Mouse (Mus musculus) thymus, adult 2 months (tissue): ENCODE measurements around the gene Adh7. TPM values are rescaled to one million over a fixed set of nuclear protein-coding genes. Genes with fewer than 3 reads are reported as not detected.

ENCODE experiments used
- DNase-seq: peaks from one replicate; pipeline ENCODE4 v3.0.0; 2021
- H3K27ac ChIP-seq: fragments of 200-500 bp; 2 replicates; pipeline ENCODE4 v1.5.1; 2012; ENCODE audit warnings: low read length, control low read depth; ENCODE audit not compliant: control insufficient read depth, insufficient read depth
- H3K27me3 ChIP-seq: fragments of 200-500 bp; 2 replicates; pipeline ENCODE4 v1.6.1; 2012; ENCODE audit warnings: mild to moderate bottlenecking, low read length, moderate library complexity, mixed read lengths; ENCODE audit not compliant: control insufficient read depth, insufficient read depth
- H3K36me3 ChIP-seq: fragments of 200-500 bp; 2 replicates; pipeline ENCODE4 v1.6.1; 2012; ENCODE audit warnings: mild to moderate bottlenecking, low read length, moderate library complexity; ENCODE audit not compliant: control insufficient read depth, insufficient read depth
- H3K4me1 ChIP-seq: fragments of 200-500 bp; replicated peaks from 2 replicates; pipeline ENCODE4 v1.6.1; 2012; ENCODE audit warnings: low read length; ENCODE audit not compliant: control insufficient read depth, insufficient read depth
- H3K4me3 ChIP-seq: fragments of 200-500 bp; 2 replicates; pipeline ENCODE4 v1.5.1; 2012; ENCODE audit warnings: mild to moderate bottlenecking, low read length, control low read depth, moderate library complexity; ENCODE audit not compliant: control insufficient read depth, insufficient read depth
- CTCF ChIP-seq: fragments of 200-500 bp; IDR thresholded peaks from 2 replicates; pipeline ENCODE4 v1.5.1; 2012; ENCODE audit warnings: mild to moderate bottlenecking, control low read depth, low read length, moderate library complexity, borderline replicate concordance; ENCODE audit not compliant: control insufficient read depth, poor library complexity, insufficient read depth; ENCODE audit errors: extremely low read depth
- POLR2A ChIP-seq: fragments of 200-500 bp; IDR thresholded peaks from 2 replicates; pipeline ENCODE4 v1.6.1; 2012; ENCODE audit warnings: mild to moderate bottlenecking, low read length, control low read depth, moderate library complexity; ENCODE audit not compliant: control insufficient read depth, poor library complexity, insufficient read depth; ENCODE audit errors: extremely low read depth
- WGBS: fragments of 180-500 bp; shearing (Covaris S2); methylation state at CpG from one replicate; pipeline ENCODE4 v1.1.7; 2018; 5-methylcytosine and 5-hydroxymethylcytosine counted together
- polyA plus RNA-seq: library from polyadenylated mRNA; depleted of rRNA; stranded (reverse); fragments of >200 nt; gene quantifications from 2 replicates; pipeline ENCODE4 v1.2.3, GENCODE M21; 2012

The Adh7 gene
- polyA plus RNA-seq, 1 experiment = 0.16 TPM

GRCm38 (mm10) chr3:138210432-138211075 is 7.0 kb upstream of the Adh7 start:
- H3K27ac ChIP-seq = no peak overlapping the region
- TF ChIP-seq POLR2A = no peak
- no peak for TF ChIP-seq CTCF

GRCm38 (mm10) chr3:138212431-138212951 is 5.1 kb upstream of the Adh7 start:
- no peak for TF ChIP-seq POLR2A
- TF ChIP-seq CTCF = no peak
- Histone ChIP-seq H3K27ac (no peak overlapping the region), H3K36me3 (no peaks in the 10 kb centered on the region), H3K4me1 (no peaks in the 10 kb centered on the region), H3K4me3 (no peak overlapping the region), H3K27me3 (no peaks in the 10 kb centered on the region)
- no peak for DNase-seq
- 95% methylated on average over 4 of the region's 4 CpGs for WGBS

More at GRCm38 (mm10) chr3:138210432-138211075, 7.0 kb upstream of the Adh7 start:
- 91% methylated on average over 5 of the region's 5 CpGs for WGBS
- Histone ChIP-seq H3K36me3 (no peaks in the 10 kb centered on the region), H3K4me3 (no peak overlapping the region), H3K27me3 (no peaks in the 10 kb centered on the region), H3K4me1 (no peaks in the 10 kb centered on the region)
- DNase-seq = no peak

- H3K4me3 ChIP-seq = no peak overlapping the region
- no peaks in the 10 kb centered on the region for H3K36me3 ChIP-seq
- H3K27ac ChIP-seq = no peak overlapping the region
- TF ChIP-seq CTCF (no peak), POLR2A (no peak)
- no peaks in the 10 kb centered on the region for H3K4me1 ChIP-seq
- no peak for DNase-seq
- H3K27me3 ChIP-seq = no peaks in the 10 kb centered on the region
- WGBS = 84% methylated on average over 11 of the region's 11 CpGs
Observed at GRCm38 (mm10) chr3:138215395-138215989, 2.1 kb upstream of the Adh7 start.

DNA sequence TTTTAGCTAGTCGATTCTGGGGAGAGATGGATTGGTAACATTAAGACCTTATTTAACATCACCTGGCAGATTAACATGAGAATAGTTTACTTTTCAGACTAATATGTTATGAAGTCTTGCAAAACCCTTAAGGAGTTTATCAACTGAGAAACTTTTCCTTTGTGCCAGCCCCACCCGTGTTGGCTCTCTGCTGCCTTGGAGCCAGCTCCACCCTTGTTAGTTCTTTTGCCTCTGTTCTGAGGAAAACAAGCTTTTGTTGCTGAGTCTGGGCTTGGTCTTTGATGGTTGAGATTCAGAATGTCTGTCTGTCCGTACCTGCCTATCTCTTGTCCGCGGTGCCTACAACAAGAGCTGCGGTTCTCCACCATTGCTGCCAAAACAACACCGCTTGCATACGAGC is 1.5 kb upstream of the Adh7 start:
- 87% methylated on average over 8 of the region's 8 CpGs for WGBS
- no peak overlapping the region for H3K4me3 ChIP-seq
- no peaks in the 10 kb centered on the region for H3K27me3 ChIP-seq
- no peaks in the 10 kb centered on the region for H3K36me3 ChIP-seq
- no peaks in the 10 kb centered on the region for H3K4me1 ChIP-seq
- TF ChIP-seq POLR2A (no peak), CTCF (no peak)
- H3K27ac ChIP-seq = no peak overlapping the region
- no peak for DNase-seq

- Histone ChIP-seq H3K4me1 (no peaks in the 10 kb centered on the region), H3K36me3 (no peaks in the 10 kb centered on the region), H3K27ac (no peak overlapping the region), H3K27me3 (no peaks in the 10 kb centered on the region), H3K4me3 (no peak overlapping the region)
- 90% methylated on average over 11 of the region's 11 CpGs for WGBS
- TF ChIP-seq CTCF (no peak), POLR2A (no peak)
- DNase-seq = no peak
Observed at GRCm38 (mm10) chr3:138221116-138221515, 3.6 kb downstream of the Adh7 start.

DNA sequence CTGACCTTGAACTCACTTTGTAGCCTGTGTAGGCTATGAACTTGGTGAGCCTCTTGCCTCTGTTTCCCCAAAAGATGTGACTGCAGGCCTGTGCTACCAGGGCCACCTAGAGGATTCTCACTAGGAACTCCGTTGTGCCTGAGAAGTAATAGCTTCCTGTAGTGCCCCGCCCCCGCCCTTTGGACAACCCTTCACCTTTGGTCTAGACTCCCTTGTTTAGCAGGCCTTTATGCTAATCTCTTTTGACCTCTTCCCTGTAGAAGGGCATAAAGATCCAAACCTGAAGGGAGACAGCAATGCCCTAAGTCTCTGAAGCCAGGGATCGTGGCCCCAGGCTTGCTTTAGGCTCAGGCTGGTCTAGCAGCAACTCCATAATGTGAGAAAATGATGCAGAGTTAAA is 5.0 kb downstream of the Adh7 start:
- WGBS = 74% methylated on average over 4 of the region's 4 CpGs
- no peak for DNase-seq
- H3K36me3 ChIP-seq = no peaks in the 10 kb centered on the region
- TF ChIP-seq CTCF = no peak
- TF ChIP-seq POLR2A = no peak
- no peak overlapping the region for H3K4me3 ChIP-seq
- H3K27me3 ChIP-seq = no peaks in the 10 kb centered on the region
- H3K4me1 ChIP-seq = no peaks in the 10 kb centered on the region
- H3K27ac ChIP-seq = no peak overlapping the region

DNA sequence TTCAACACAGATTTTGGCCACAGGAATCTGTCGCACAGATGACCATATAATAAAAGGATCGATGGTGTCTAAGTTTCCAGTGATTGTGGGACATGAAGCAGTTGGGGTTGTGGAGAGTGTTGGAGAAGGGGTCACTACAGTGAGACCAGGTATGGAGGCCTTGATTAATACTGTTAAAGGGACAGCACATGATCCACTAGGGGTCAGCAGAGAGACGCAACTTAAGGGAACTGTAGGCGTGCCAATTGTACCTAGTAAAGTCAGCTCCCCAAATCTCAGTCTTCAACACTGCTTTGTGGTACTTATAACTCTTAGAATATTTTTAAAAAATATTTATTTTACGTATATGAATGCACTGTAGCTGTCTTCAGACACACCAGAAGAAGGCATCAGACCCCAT is 5.4 kb downstream of the Adh7 start:
- peak; percentile 64 for DNase-seq
- TF ChIP-seq CTCF (no peak), POLR2A (no peak)
- Histone ChIP-seq H3K27me3 (no peaks in the 10 kb centered on the region), H3K4me1 (no peaks in the 10 kb centered on the region), H3K4me3 (no peak overlapping the region), H3K27ac (no peak overlapping the region), H3K36me3 (no peaks in the 10 kb centered on the region)
- 48% methylated on average over 5 of the region's 5 CpGs for WGBS
